Mouse (Mus musculus): ENCODE measurements around the gene Nub1.
A peak's percentile ranks its signal among the peaks of the same experiment; 100 is the strongest.

Nub1 gene

GRCm38 (mm10) chr5:24741172-24741885, 56.0 kb downstream of the Nub1 start:
- DNase-seq (ENCODE audit: extremely low spot score), result no peak

GRCm38 (mm10) chr5:24743956-24744355, 58.6 kb downstream of the Nub1 start:
- DNase-seq (ENCODE audit: extremely low spot score), result no peak

- no peak for DNase-seq (ENCODE audit: extremely low spot score)
Measured at GRCm38 (mm10) chr5:24747533-24747932, 62.2 kb downstream of the Nub1 start.

GRCm38 (mm10) chr5:24749731-24750130, 64.4 kb downstream of the Nub1 start:
- DNase-seq (ENCODE audit: extremely low spot score), result no peak

GRCm38 (mm10) chr5:24750321-24751304, 65.3 kb downstream of the Nub1 start:
- DNase-seq (ENCODE audit: extremely low spot score), result peak; percentile 97

GRCm38 (mm10) chr5:24751305-24752174, 66.2 kb downstream of the Nub1 start:
- DNase-seq (ENCODE audit: extremely low spot score), result peak; percentile 81

- DNase-seq (ENCODE audit: extremely low spot score), result no peak
Measured at GRCm38 (mm10) chr5:24752175-24752498, 66.8 kb downstream of the Nub1 start.

GRCm38 (mm10) chr5:24756931-24757330, 71.6 kb downstream of the Nub1 start:
- no peak for DNase-seq (ENCODE audit: extremely low spot score)

- no peak for DNase-seq (ENCODE audit: extremely low spot score)
Measured at GRCm38 (mm10) chr5:24757816-24758215, 72.5 kb downstream of the Nub1 start, which contains the start of gene Crygn. Gene Crygn (minus strand): TSS chr5:24758008.

Measured in embryo, embryonic 9.5 days (tissue).